Mouse (Mus musculus): ENCODE results near the gene Pcbp4.

Gene Pcbp4

GRCm38 (mm10) chr9:106447348-106447747 is 5.7 kb upstream of the Pcbp4 start, which contains the start of the genes Abhd14b and Abhd14a:
Gene Abhd14b (plus strand): TSS chr9:106447459.
Gene Abhd14a (minus strand): TSS chr9:106447678.
- DNase-seq (ENCODE audit: low read depth), result peak; percentile 95

- no peak for DNase-seq (ENCODE audit: low read depth)
These were observed 5.1 kb upstream of the Pcbp4 start for GRCm38 (mm10) chr9:106447951-106448350.

GRCm38 (mm10) chr9:106448498-106449031 is 4.5 kb upstream of the Pcbp4 start:
- peak; percentile 87 for DNase-seq (ENCODE audit: low read depth)

DNA sequence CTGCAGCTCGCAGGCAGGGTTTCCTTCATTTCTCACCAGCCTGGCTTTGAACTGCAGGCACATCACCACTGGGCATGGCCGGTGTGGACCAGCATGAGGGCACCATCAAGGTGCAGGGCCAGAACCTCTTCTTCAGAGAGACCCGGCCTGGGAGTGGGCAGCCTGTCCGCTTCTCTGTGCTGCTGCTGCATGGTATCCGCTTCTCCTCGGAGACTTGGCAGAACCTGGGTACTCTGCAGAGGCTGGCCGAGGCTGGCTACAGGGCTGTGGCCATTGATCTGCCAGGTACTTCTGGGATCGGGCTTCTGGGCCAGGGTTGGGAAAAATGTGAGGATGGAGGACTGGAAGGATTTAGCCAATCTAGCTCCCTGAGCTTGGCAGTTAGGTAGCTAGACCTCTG is 3.1 kb upstream of the Pcbp4 start:
- DNase-seq (ENCODE audit: low read depth), result no peak

GRCm38 (mm10) chr9:106450661-106451060 is 2.4 kb upstream of the Pcbp4 start:
- no peak for DNase-seq (ENCODE audit: low read depth)

- no peak for DNase-seq (ENCODE audit: low read depth)
These were observed 1.8 kb upstream of the Pcbp4 start for GRCm38 (mm10) chr9:106451298-106451697.

DNA sequence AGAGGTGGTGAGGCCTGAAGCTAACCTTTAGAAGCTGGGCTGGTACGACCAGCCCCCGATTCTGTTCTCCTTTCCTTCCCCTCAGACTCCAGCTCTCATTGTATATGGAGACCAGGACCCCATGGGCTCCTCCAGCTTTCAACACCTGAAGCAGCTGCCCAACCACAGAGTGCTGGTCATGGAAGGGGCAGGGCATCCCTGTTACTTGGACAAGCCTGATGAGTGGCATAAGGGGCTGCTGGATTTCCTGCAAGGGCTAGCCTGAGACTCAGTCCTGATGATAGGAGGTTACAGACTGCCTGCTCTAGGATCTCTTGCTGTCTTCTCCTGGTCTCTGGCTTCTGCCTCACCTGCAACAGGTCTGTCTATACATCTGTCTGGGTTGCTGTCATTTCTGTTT is 1.2 kb upstream of the Pcbp4 start:
- no peak for DNase-seq (ENCODE audit: low read depth)

DNA sequence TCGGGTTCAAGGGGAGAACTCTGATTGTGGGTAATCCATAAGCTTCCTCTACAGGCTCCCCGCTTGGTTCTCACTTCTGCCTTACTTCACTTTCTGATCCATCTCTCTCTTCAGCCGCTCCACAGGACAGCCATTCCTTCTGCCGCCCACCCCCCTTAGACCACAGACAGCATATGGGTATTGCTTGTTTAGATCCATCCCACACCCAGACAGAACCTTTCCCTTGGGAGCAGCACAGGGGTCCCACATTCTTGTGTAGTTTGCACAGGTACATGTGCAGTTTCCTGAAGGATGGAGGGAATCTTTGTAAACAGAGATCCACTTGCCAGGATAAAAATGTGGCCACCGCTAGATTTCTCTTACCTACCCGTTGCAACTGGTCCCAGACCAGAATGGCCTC is 740 bp upstream of the Pcbp4 start:
- no peak for DNase-seq (ENCODE audit: low read depth)

- no peak for DNase-seq (ENCODE audit: low read depth)
These were observed 270 bp upstream of the Pcbp4 start for GRCm38 (mm10) chr9:106452821-106453220.

- no peak for DNase-seq (ENCODE audit: low read depth)
These were observed 1.1 kb downstream of the Pcbp4 start for GRCm38 (mm10) chr9:106454071-106454761.

- DNase-seq (ENCODE audit: low read depth), result no peak
These were observed 2.0 kb downstream of the Pcbp4 start for GRCm38 (mm10) chr9:106454888-106455681.

DNA sequence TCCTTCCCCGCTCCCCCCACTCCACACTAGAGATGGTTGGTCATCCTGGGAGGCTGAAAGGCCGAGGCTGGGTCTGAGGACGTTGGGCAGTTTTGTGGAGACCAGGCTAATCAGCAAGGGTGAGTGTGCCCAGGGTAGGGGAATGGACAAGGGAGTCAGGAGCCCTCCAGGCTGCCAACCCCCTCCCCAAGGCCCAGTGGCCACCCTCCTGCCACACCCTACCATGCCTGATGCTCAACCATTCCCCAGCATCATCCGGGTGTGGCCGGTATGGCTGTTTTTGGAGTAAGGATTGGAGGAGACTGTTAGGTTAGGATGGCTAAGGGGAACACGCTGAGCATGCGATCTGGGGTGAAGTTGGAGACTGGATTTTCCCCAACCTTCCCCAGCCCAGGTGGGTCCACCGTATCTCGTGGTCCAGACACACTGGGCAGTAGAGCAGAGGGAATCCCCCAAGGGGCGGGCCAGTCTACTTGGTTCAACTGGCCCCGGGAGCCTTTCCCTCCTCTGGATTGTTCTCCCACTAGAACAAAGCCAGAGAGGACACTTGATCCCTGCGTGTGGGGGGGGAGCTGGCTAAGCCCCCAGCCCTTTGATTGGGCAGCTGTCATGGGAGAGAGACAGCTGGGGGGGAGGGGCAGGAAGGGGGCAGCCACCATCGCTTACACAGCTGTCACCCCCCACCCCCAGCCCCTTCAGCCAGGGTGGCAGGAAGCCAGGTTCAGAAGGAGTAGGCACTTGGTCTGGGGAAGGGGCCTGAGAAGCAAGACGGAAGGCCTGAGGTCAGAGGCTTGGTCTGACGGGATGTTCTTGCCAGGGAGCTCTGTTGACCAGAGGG is 3.5 kb downstream of the Pcbp4 start:
- no peak for DNase-seq (ENCODE audit: low read depth)

DNA sequence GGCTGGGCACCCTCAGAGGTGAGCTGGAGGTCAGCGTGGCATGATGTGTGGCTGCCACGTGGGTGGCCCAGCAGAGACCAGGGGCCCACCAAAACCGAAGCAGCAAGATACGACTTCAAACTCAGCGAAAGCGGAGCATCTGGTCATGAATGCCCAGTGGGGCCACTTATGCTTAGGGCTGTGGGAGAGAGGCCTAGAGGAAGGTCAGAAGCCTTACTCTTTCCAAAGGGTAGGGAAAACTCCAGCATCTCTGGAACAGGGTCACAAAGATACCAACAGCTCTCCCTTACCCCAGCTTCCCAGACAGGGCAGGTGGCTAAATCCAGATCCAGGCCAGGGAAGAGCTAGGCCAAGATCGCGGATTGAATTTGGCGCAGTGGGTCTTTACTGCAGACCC is 4.1 kb downstream of the Pcbp4 start:
- no peak for DNase-seq (ENCODE audit: low read depth)

GRCm38 (mm10) chr9:106457920-106458319 is 4.8 kb downstream of the Pcbp4 start:
- DNase-seq (ENCODE audit: low read depth), result no peak

DNA sequence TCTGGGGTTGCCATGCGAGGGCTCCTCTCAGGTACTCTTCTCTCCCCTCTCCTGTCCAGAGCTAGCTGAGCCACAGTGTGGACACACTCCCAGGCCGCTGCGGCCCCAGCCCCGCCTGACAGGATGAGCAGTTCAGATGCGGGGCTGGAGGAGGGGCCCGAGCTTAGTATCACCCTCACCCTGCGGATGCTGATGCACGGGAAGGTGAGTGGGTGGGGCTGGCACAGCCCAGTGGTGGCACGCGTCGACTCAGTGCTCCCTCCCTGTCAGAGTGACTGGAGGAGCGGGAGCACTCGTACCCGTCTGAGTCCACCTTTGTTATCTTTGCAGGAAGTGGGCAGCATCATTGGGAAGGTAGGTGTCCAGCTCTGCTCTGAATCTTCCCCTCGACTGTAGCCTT is 6.9 kb downstream of the Pcbp4 start:
- DNase-seq (ENCODE audit: low read depth), result no peak

GRCm38 (mm10) chr9:106460401-106461025 is 7.4 kb downstream of the Pcbp4 start:
- DNase-seq (ENCODE audit: low read depth), result no peak

DNA sequence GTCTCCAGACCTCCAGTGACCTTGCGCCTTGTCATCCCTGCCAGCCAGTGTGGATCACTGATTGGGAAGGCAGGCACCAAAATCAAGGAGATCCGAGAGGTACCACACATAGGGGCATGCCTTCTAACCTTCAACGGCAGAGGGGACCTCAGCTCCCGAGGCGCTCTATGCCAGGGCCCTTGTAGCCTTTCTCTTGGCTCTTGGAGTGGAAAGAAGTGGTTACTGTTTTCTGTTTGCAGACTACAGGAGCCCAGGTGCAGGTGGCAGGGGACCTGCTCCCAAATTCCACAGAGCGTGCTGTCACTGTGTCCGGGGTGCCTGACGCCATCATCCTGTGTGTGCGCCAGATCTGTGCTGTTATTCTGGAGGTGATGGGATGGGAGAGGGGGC is 7.9 kb downstream of the Pcbp4 start:
- DNase-seq (ENCODE audit: low read depth), result no peak

DNA sequence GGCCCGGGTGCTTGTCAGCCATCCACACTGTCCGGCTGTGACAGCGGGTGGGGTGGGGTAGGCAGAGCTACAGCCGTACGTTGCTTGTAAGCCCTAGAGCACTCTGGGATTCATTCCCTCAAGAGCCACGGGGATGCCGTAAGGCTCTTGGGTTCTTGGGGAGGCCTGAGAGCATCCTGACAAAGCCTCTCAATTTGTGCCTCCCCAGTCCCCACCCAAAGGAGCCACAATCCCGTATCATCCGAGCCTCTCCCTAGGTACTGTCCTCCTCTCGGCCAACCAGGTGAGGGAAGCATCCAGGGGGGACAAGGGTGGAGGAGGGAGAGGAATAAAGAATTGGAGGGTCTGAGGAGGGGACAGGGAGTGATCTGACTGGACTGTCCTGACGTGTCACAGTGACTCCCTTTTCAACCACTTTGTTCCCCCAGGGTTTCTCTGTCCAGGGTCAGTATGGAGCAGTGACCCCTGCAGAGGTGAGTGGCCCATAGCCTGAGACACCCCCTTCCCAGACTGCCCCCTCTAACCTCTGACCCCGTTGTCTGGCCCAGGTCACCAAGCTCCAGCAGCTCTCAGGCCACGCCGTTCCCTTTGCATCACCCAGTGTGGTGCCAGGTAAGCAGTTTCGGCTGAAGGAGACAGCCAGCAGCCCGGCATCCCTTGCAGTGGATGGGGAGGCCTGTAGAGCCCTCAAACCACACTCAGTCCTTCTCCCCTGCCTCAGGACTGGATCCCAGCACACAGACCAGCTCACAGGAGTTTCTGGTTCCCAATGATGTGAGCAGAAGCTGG is 8.7 kb downstream of the Pcbp4 start:
- DNase-seq (ENCODE audit: low read depth), result no peak

DNA sequence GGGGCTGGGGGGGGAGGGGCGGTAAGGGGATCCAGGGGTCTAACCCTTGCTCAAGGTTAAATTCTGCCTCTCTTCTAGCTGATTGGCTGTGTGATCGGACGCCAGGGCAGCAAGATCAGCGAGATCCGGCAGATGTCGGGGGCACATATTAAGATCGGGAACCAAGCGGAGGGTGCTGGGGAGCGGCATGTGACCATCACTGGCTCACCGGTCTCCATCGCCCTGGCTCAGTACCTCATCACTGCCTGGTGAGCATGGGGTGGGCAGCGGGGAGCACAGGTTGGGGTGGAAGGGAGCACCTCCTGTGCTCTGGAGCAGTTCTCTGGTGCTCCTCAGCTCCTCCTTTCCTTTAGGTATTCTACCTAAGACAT is 9.3 kb downstream of the Pcbp4 start:
- DNase-seq (ENCODE audit: low read depth), result no peak

DNA sequence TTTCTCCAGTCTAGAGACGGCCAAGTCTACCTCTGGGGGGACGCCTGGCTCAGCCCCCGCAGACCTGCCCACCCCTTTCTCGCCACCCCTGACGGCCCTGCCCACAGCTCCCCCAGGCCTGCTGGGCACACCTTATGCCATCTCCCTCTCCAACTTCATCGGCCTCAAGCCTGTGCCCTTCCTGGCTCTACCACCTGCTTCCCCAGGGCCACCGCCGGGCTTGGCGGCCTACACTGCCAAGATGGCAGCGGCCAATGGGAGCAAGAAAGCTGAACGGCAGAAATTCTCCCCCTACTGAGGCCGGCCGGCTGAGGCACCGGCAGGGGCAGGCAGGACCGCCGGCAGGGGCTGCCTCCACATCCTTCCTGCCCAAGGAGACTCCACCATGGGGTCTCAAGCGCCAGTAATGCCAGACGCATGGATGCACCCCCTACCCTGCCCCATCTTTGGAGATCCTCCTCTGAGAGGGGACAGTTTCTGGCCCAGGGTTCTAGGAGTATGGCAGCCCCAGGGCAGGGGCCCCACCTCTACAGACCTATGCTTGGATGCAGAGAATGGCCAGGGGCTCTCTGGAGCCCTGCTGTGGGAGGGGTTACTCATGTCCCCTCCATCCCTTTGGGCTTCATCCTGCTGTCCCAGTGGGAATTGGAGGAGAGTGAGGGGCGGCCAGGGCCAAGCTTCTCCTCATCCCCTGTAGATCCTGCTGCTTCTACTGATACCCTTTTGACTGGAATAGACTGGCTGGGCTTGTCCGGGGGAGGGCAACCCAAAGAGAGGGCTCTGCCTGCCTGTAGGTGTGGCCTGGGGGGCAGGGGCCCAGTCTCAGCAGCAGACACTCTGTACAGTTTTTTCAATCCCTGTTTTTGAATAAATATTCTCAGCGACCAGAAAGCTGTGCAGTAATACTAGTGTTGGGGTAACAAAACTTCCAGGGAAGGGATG is 10.3 kb downstream of the Pcbp4 start:
- no peak for DNase-seq (ENCODE audit: low read depth)
